Comparison of ENCODE assay signal across 14 mouse cellular contexts in genomic region chr8:79389074-79389786, GRCm38 (mm10). TPM values are rescaled to one million over a fixed set of nuclear protein-coding genes. Genes with fewer than 3 reads are reported as not detected.
DNase-seq lines count a peak whose midpoint lies in the region; ATAC-seq and TF ChIP-seq lines count a peak whose summit lies in the region.
"Had no signal": no experiment of that assay in that cellular context is flagged by ENCODE, and none has a peak within 500 bp of the region (broad histone marks: within the 10 kb centered on the region; RNA-seq: fewer than 3 reads in every experiment).

No protein-coding gene starts in this region.

- H3K27ac ChIP-seq in lung, postnatal 0 days (ENCODE audit: low read length): no peak overlapping the region
- peak overlapping the region; percentile 68 for H3K27ac ChIP-seq in kidney, embryonic 15.5 days
- H3K27ac ChIP-seq: embryonic facial prominence, embryonic 12.5 days; stomach, embryonic 15.5 days had no signal

- no peak overlapping the region for H3K4me3 ChIP-seq in lung, postnatal 0 days (ENCODE audit: low read depth, low read length)
- H3K4me3 ChIP-seq in kidney, embryonic 15.5 days (replicated peaks): peak overlapping the region; percentile 34
- H3K4me3 ChIP-seq: embryonic facial prominence, embryonic 12.5 days; stomach, embryonic 15.5 days had no signal

- H3K27me3 ChIP-seq in lung, postnatal 0 days (replicated peaks; ENCODE audit: insufficient read depth, low read length): no peaks in the 10 kb centered on the region
- no peaks in the 10 kb centered on the region for H3K27me3 ChIP-seq in kidney, embryonic 15.5 days
- H3K27me3 ChIP-seq: embryonic facial prominence, embryonic 12.5 days; stomach, embryonic 15.5 days had no signal

- DNase-seq in lung, postnatal 0 days (ENCODE audit: low spot score): no peak
- no peak for DNase-seq in lung, postnatal 36 days
- peak; percentile 45 to 76 for DNase-seq in heart, adult 9 months (ENCODE audit: low spot score in 2 of 2)
- DNase-seq in testis, postnatal 14 days (ENCODE audit: low spot score): peak; percentile 59
- DNase-seq in spleen, postnatal 4 days (ENCODE audit: low spot score in 2 of 2): no peak
- DNase-seq in cerebellum, postnatal 36 days: no peak
- DNase-seq: cerebellum, adult 18-20 months; liver, postnatal 0 days; right cerebral cortex, postnatal 14 days had no signal

- ATAC-seq in lung, postnatal 0 days: no peak
- peak; percentile 77 for ATAC-seq in kidney, embryonic 15.5 days (replicated peaks; ENCODE audit: low FRiP score)
- ATAC-seq: activated CD4-positive, CD25-positive, alpha-beta regulatory T cell, adult 4 months; intestine, embryonic 16.5 days; liver, postnatal 0 days had no signal

- no peak overlapping the region for H3K9ac ChIP-seq in lung, postnatal 0 days (replicated peaks; ENCODE audit: low read depth)
- H3K9ac ChIP-seq in kidney, embryonic 15.5 days: no peak overlapping the region
- H3K9ac ChIP-seq: embryonic facial prominence, embryonic 12.5 days; liver, postnatal 0 days; stomach, embryonic 15.5 days had no signal

- H3K4me2 ChIP-seq in lung, postnatal 0 days (replicated peaks; ENCODE audit: low read depth, low read length): 0 out of 2 replicates have a peak overlapping the region, but pooled peaks have one; percentile 14
- peak overlapping the region; percentile 56 for H3K4me2 ChIP-seq in kidney, embryonic 15.5 days
- H3K4me2 ChIP-seq: embryonic facial prominence, embryonic 12.5 days; stomach, embryonic 15.5 days had no signal

- H3K9me3 ChIP-seq in lung, postnatal 0 days (ENCODE audit: low read length): no peaks in the 10 kb centered on the region
- H3K9me3 ChIP-seq in kidney, embryonic 15.5 days (replicated peaks): no peaks in the 10 kb centered on the region
- H3K9me3 ChIP-seq: embryonic facial prominence, embryonic 12.5 days; stomach, embryonic 15.5 days had no signal

- TF ChIP-seq CTCF in lung, postnatal 0 days (IDR thresholded peaks at IDR 0.05): no peak

- H3K4me1 ChIP-seq in lung, postnatal 0 days (ENCODE audit: insufficient read depth, low read depth, low read length): no peaks in the 10 kb centered on the region; the same call in 1 of the 2 replicates
- H3K4me1 ChIP-seq in kidney, embryonic 15.5 days: peaks cover 49% of the 10 kb centered on the region

- no peaks in the 10 kb centered on the region for H3K36me3 ChIP-seq in lung, postnatal 0 days (ENCODE audit: insufficient read depth, low read length)
- peaks cover 8% of the 10 kb centered on the region; the same call in 1 of the 2 replicates for H3K36me3 ChIP-seq in kidney, embryonic 15.5 days
- H3K36me3 ChIP-seq: stomach, embryonic 15.5 days had no signal

- TF ChIP-seq EP300 in lung, postnatal 0 days (IDR thresholded peaks at IDR 0.05): no peak

- WGBS in lung, postnatal 0 days: 72% methylated on average over 23 of the region's 23 CpGs
- WGBS in kidney, embryonic 15.5 days: 44% methylated on average over 23 of the region's 23 CpGs

RNA-seq across cellular contexts. Expression of gene Smad1, which starts 10.1 kb away (rescaled TPM):
- polyA plus RNA-seq in lung, postnatal 0 days (2015; fragmentation: Nextera tagmentation; extraction: Ambion mirVana): 23.0 and 25.1 TPM in 2 replicates
- 40.0 and 41.0 TPM in 2 replicates for polyA plus RNA-seq in kidney, embryonic 15.5 days (2015; fragmentation: Nextera tagmentation; extraction: Ambion mirVana)

Comparison
In these comparisons a context has a peak if more than half of its experiments do, and no peak if none do; other contexts are left out.
1. DNase-seq: peak in heart, adult 9 months (2 of 2) and testis, postnatal 14 days (single experiment); none in lung, postnatal 0 days (single experiment), lung, postnatal 36 days (single experiment), spleen, postnatal 4 days (0 of 2) and cerebellum, postnatal 36 days (0 of 2).